Mouse (Mus musculus): ENCODE measurements around the gene Kank2. TPM values are rescaled to one million over a fixed set of nuclear protein-coding genes. Genes with fewer than 3 reads are reported as not detected.

Kank2 gene
- polyA plus RNA-seq, 1 experiment from 2014 or later, result 4.7 TPM

DNA sequence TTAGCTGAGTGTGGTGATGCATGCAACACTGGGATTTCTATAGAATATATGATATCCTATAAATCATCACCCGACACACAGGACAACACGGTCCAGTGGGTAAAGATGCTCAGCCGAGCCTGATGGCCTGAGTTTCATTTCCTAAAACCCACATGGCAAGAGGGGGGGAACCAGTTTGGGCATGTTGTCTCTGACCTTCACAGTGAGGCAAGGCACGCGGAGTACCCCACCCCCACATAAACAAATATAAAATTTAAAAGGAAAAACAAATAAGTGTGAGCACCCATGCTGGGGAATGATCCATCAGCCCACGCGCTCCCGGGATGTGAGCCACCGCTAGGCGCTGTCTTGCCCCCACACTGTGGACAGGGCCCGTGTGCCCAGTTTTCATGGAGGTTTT is 8.4 kb upstream of the Kank2 start:
- ATAC-seq (ENCODE audit: low FRiP score) (no peak), DNase-seq (ENCODE audit: low spot score) (no peak)
- Histone ChIP-seq H3K9ac (ENCODE audit: low read depth, low read length) (no peak overlapping the region), H3K4me1 (replicated peaks; ENCODE audit: control insufficient read depth, insufficient read depth, low read length) (peaks cover 2% of the 10 kb centered on the region; the same call in 1 of the 2 replicates), H3K27me3 (ENCODE audit: control insufficient read depth, insufficient read depth, low read length) (no peaks in the 10 kb centered on the region), H3K4me3 (ENCODE audit: low read depth, low read length) (no peak overlapping the region), H3K27ac (ENCODE audit: low read depth, low read length) (no peak overlapping the region), H3K36me3 (ENCODE audit: control insufficient read depth, insufficient read depth, low read length) (no peaks in the 10 kb centered on the region), H3K9me3 (ENCODE audit: control insufficient read depth, low read length) (no peaks in the 10 kb centered on the region), H3K4me2 (replicated peaks; ENCODE audit: low read depth, low read length) (no peak overlapping the region)
- WGBS, result 85% methylated on average over 11 of the region's 11 CpGs

DNA sequence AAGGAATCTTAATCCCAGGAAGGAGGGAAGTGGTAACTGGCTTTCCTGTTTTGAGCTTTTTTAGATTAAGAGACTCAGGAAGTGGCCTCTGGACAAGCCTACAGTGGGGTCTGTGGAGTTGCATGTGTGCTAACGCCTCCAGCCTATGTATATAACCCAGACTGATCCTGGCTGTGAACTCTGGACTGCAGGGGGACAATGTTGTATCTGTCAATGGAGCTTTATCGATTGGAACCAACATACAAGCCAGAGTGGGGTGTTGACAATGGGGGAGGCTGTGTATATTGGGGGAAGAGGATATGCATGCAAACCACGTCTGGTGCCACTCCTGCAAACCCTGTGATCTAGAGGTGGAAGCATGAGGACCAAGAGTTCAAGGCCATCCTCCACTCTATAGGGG is 7.8 kb upstream of the Kank2 start:
- no peak for DNase-seq (ENCODE audit: low spot score)
- 68% methylated on average over 3 of the region's 3 CpGs for WGBS
- Histone ChIP-seq H3K36me3 (ENCODE audit: control insufficient read depth, insufficient read depth, low read length) (no peaks in the 10 kb centered on the region), H3K27ac (ENCODE audit: low read depth, low read length) (no peak overlapping the region), H3K9ac (ENCODE audit: low read depth, low read length) (no peak overlapping the region), H3K27me3 (ENCODE audit: control insufficient read depth, insufficient read depth, low read length) (no peaks in the 10 kb centered on the region), H3K4me1 (replicated peaks; ENCODE audit: control insufficient read depth, insufficient read depth, low read length) (peaks cover 2% of the 10 kb centered on the region; the same call in 1 of the 2 replicates), H3K9me3 (ENCODE audit: control insufficient read depth, low read length) (no peaks in the 10 kb centered on the region), H3K4me3 (ENCODE audit: low read depth, low read length) (no peak overlapping the region), H3K4me2 (replicated peaks; ENCODE audit: low read depth, low read length) (no peak overlapping the region)
- ATAC-seq (ENCODE audit: low FRiP score), result no peak

DNA sequence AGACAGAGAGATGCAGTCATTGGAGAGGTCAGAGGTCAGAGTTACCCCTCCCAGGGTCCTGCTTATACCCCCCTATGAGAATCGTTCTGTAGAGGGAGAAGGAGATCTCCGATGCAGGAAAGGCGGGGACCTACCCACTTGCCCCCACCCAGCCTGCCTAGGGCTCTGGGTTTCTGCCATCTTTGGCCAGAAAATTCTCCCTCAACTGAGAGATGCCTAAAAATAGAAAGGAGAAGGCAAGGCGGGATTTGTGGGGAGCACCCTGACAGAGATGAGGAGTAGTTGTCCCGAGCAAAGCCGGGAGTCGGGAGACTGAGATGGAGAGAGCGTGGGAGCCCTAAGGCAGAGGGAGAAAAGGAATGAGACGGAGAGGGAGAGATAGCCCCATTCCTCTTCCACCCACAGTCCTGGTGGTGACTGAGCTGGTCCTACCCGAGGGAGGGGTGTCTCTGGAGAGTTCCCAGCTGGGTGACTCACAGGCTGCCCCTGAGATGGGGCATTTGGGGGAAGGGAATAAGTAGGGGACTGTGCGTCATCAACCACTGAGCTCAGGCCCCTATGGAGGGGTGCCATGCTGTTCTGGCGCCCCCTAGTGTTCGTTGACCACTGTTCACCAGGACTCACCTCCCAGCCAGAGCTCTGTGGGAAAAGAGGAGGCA is 5.6 kb upstream of the Kank2 start:
- H3K4me2 ChIP-seq (replicated peaks; ENCODE audit: low read depth, low read length), result no peak overlapping the region; the same call in 1 of the 2 replicates
- no peak overlapping the region for H3K27ac ChIP-seq (ENCODE audit: low read depth, low read length)
- H3K4me3 ChIP-seq (ENCODE audit: low read depth, low read length), result no peak overlapping the region
- no peaks in the 10 kb centered on the region for H3K9me3 ChIP-seq (ENCODE audit: control insufficient read depth, low read length)
- H3K27me3 ChIP-seq (ENCODE audit: control insufficient read depth, insufficient read depth, low read length), result no peaks in the 10 kb centered on the region
- ATAC-seq (ENCODE audit: low FRiP score), result peak; percentile 91
- WGBS, result 38% methylated on average over 13 of the region's 13 CpGs
- H3K4me1 ChIP-seq (replicated peaks; ENCODE audit: control insufficient read depth, insufficient read depth, low read length), result peaks cover 2% of the 10 kb centered on the region; the same call in 1 of the 2 replicates
- no peaks in the 10 kb centered on the region for H3K36me3 ChIP-seq (ENCODE audit: control insufficient read depth, insufficient read depth, low read length)
- DNase-seq (ENCODE audit: low spot score), result peak; percentile 91
- H3K9ac ChIP-seq (ENCODE audit: low read depth, low read length), result peak overlapping the region; percentile 28; the same call in 1 of the 2 replicates

DNA sequence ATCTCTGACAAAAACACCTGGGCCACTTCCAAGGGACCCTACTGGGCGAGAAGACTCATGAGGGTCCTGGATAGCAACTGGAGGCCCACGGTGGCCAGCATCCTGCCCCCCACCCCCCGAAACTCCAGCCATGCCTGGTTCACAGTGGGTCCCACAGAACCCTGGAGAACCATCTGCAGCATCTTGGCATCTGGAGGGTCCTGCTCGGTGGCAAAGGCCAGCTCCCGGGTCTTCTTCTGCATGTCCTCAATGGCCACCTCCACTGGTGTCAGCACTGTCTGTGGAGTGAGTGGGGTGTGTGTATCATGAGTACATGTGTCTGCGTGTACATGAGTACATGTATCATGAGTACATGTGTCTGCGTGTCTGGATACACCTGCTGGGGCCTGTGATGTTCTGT is 3.0 kb upstream of the Kank2 start:
- DNase-seq (ENCODE audit: low spot score), result no peak
- H3K4me2 ChIP-seq (replicated peaks; ENCODE audit: low read depth, low read length), result no peak overlapping the region
- 93% methylated on average over 7 of the region's 7 CpGs for WGBS

GRCm38 (mm10) chr9:21801121-21801520 is 2.6 kb upstream of the Kank2 start:
- WGBS, result 64% methylated on average over 7 of the region's 7 CpGs
- Histone ChIP-seq H3K27me3 (ENCODE audit: control insufficient read depth, insufficient read depth, low read length) (no peaks in the 10 kb centered on the region), H3K4me3 (ENCODE audit: low read depth, low read length) (no peak overlapping the region), H3K9ac (ENCODE audit: low read depth, low read length) (no peak overlapping the region), H3K27ac (ENCODE audit: low read depth, low read length) (no peak overlapping the region), H3K36me3 (ENCODE audit: control insufficient read depth, insufficient read depth, low read length) (no peaks in the 10 kb centered on the region), H3K9me3 (ENCODE audit: control insufficient read depth, low read length) (no peaks in the 10 kb centered on the region), H3K4me2 (replicated peaks; ENCODE audit: low read depth, low read length) (no peak overlapping the region), H3K4me1 (replicated peaks; ENCODE audit: control insufficient read depth, insufficient read depth, low read length) (peaks cover 2% of the 10 kb centered on the region; the same call in 1 of the 2 replicates)
- ATAC-seq (ENCODE audit: low FRiP score), result no peak
- DNase-seq (ENCODE audit: low spot score), result no peak

More for the DNA sequence above, 3.0 kb upstream of the Kank2 start:
- Histone ChIP-seq H3K4me1 (replicated peaks; ENCODE audit: control insufficient read depth, insufficient read depth, low read length) (peaks cover 2% of the 10 kb centered on the region; the same call in 1 of the 2 replicates), H3K9ac (ENCODE audit: low read depth, low read length) (no peak overlapping the region), H3K4me3 (ENCODE audit: low read depth, low read length) (no peak overlapping the region), H3K9me3 (ENCODE audit: control insufficient read depth, low read length) (no peaks in the 10 kb centered on the region), H3K36me3 (ENCODE audit: control insufficient read depth, insufficient read depth, low read length) (no peaks in the 10 kb centered on the region), H3K27me3 (ENCODE audit: control insufficient read depth, insufficient read depth, low read length) (no peaks in the 10 kb centered on the region), H3K27ac (ENCODE audit: low read depth, low read length) (no peak overlapping the region)
- no peak for ATAC-seq (ENCODE audit: low FRiP score)

- peak overlapping the region; percentile 74 for H3K4me2 ChIP-seq (replicated peaks; ENCODE audit: low read depth, low read length)
- peak overlapping the region; percentile 55 for H3K4me3 ChIP-seq (ENCODE audit: low read depth, low read length)
- 55% methylated on average over 3 of the region's 3 CpGs for WGBS
- no peaks in the 10 kb centered on the region for H3K9me3 ChIP-seq (ENCODE audit: control insufficient read depth, low read length)
- H3K4me1 ChIP-seq (replicated peaks; ENCODE audit: control insufficient read depth, insufficient read depth, low read length), result no peaks in the 10 kb centered on the region
- DNase-seq (ENCODE audit: low spot score), result no peak
- H3K27ac ChIP-seq (ENCODE audit: low read depth, low read length), result no peak overlapping the region; the same call in 1 of the 2 replicates
- H3K9ac ChIP-seq (ENCODE audit: low read depth, low read length), result peak overlapping the region; percentile 57; the same call in 1 of the 2 replicates
- no peak for ATAC-seq (ENCODE audit: low FRiP score)
- no peaks in the 10 kb centered on the region for H3K27me3 ChIP-seq (ENCODE audit: control insufficient read depth, insufficient read depth, low read length)
- no peaks in the 10 kb centered on the region for H3K36me3 ChIP-seq (ENCODE audit: control insufficient read depth, insufficient read depth, low read length)
Measured at GRCm38 (mm10) chr9:21799010-21799350, 436 bp upstream of the Kank2 start.

GRCm38 (mm10) chr9:21797921-21798344 is 611 bp downstream of the Kank2 start:
- WGBS, result under 1% methylated on average over 21 of the region's 26 CpGs
- no peaks in the 10 kb centered on the region for H3K27me3 ChIP-seq (ENCODE audit: control insufficient read depth, insufficient read depth, low read length)
- ATAC-seq (ENCODE audit: low FRiP score) (peak; percentile 62), DNase-seq (ENCODE audit: low spot score) (peak; percentile 73)
- peak overlapping the region; percentile 25; the same call in 1 of the 2 replicates for H3K27ac ChIP-seq (ENCODE audit: low read depth, low read length)
- H3K9me3 ChIP-seq (ENCODE audit: control insufficient read depth, low read length), result no peaks in the 10 kb centered on the region
- no peaks in the 10 kb centered on the region for H3K4me1 ChIP-seq (replicated peaks; ENCODE audit: control insufficient read depth, insufficient read depth, low read length)
- H3K36me3 ChIP-seq (ENCODE audit: control insufficient read depth, insufficient read depth, low read length), result no peaks in the 10 kb centered on the region
- peak overlapping the region; percentile 55 for H3K4me3 ChIP-seq (ENCODE audit: low read depth, low read length)
- H3K9ac ChIP-seq (ENCODE audit: low read depth, low read length), result peak overlapping the region; percentile 57
- peak overlapping the region; percentile 74 for H3K4me2 ChIP-seq (replicated peaks; ENCODE audit: low read depth, low read length)

GRCm38 (mm10) chr9:21796919-21797318 is 1.6 kb downstream of the Kank2 start:
- Histone ChIP-seq H3K9me3 (ENCODE audit: control insufficient read depth, low read length) (no peaks in the 10 kb centered on the region), H3K9ac (ENCODE audit: low read depth, low read length) (no peak overlapping the region), H3K4me3 (ENCODE audit: low read depth, low read length) (0 out of 2 replicates have a peak overlapping the region, but pooled peaks have one; percentile 12), H3K27me3 (ENCODE audit: control insufficient read depth, insufficient read depth, low read length) (no peaks in the 10 kb centered on the region), H3K4me2 (replicated peaks; ENCODE audit: low read depth, low read length) (no peak overlapping the region), H3K4me1 (replicated peaks; ENCODE audit: control insufficient read depth, insufficient read depth, low read length) (no peaks in the 10 kb centered on the region), H3K27ac (ENCODE audit: low read depth, low read length) (no peak overlapping the region), H3K36me3 (ENCODE audit: control insufficient read depth, insufficient read depth, low read length) (no peaks in the 10 kb centered on the region)
- no peak for ATAC-seq (ENCODE audit: low FRiP score)
- DNase-seq (ENCODE audit: low spot score), result no peak
- WGBS, result 66% methylated on average over 3 of the region's 3 CpGs

GRCm38 (mm10) chr9:21796259-21796658 is 2.3 kb downstream of the Kank2 start:
- no peaks in the 10 kb centered on the region for H3K4me1 ChIP-seq (replicated peaks; ENCODE audit: control insufficient read depth, insufficient read depth, low read length)
- no peak overlapping the region for H3K9ac ChIP-seq (ENCODE audit: low read depth, low read length)
- H3K9me3 ChIP-seq (ENCODE audit: control insufficient read depth, low read length), result no peaks in the 10 kb centered on the region
- no peak overlapping the region for H3K4me3 ChIP-seq (ENCODE audit: low read depth, low read length)
- H3K27me3 ChIP-seq (ENCODE audit: control insufficient read depth, insufficient read depth, low read length), result no peaks in the 10 kb centered on the region
- DNase-seq (ENCODE audit: low spot score) (no peak), ATAC-seq (ENCODE audit: low FRiP score) (no peak)
- no peak overlapping the region for H3K27ac ChIP-seq (ENCODE audit: low read depth, low read length)
- no peak overlapping the region for H3K4me2 ChIP-seq (replicated peaks; ENCODE audit: low read depth, low read length)
- 58% methylated on average over 3 of the region's 3 CpGs for WGBS
- H3K36me3 ChIP-seq (ENCODE audit: control insufficient read depth, insufficient read depth, low read length), result no peaks in the 10 kb centered on the region
